Mouse (Mus musculus): ENCODE results near the gene Gpr35. TPM values are rescaled to one million over a fixed set of nuclear protein-coding genes. Genes with fewer than 3 reads are reported as not detected.

The Gpr35 gene
- polyA plus RNA-seq (2012; rRNA removed): 0.21 and 0.26 TPM in 2 replicates

DNA sequence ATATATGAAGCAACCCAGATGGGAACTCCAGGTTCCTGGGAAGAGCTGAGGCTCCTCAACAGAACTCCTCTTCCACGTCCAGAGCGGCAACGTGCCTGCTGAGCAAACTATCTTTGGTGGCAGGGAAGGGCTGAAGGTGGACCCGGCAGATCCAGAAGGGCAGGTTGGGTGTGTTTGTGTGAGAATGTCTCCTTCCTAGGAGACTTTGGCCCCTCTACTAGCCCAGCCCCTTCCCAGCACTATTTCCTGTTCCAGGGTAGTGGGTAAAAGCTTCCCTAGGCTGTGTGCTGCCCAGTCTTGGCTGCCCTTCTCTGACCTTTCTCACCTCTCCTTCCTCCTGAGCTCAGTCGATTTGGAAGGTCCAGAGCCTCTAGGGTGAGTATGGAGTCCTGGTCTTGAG, at the start of gene Gpr35:
TSS of gene Gpr35 (plus strand) at position 259 of the 400 bp plus-strand sequence.
- Histone ChIP-seq H3K4me1 (ENCODE audit: control insufficient read depth, insufficient read depth, low read length) (no peaks in the 10 kb centered on the region), H3K4me3 (ENCODE audit: insufficient read depth, low read length) (no peak within 1 kb of the TSS), H3K27ac (ENCODE audit: insufficient read depth, low read length) (no peak within 1 kb of the TSS)
- TF ChIP-seq CTCF (IDR thresholded peaks at IDR 0.05; ENCODE audit: extremely low read depth, insufficient read depth, low read length) (no peak), POLR2A (IDR thresholded peaks at IDR 0.05; ENCODE audit: extremely low read depth, insufficient read depth, low read length) (no peak)

GRCm38 (mm10) chr1:92902786-92903185, 47.9 kb upstream of the Gpr35 start, which contains the start of gene Ankmy1:
Ankmy1 (minus strand) TSS chr1:92902906.
- peak within 1 kb of the TSS; percentile 5; the same call in 1 of the 2 replicates for H3K4me3 ChIP-seq (ENCODE audit: insufficient read depth, low read length)
- H3K4me1 ChIP-seq (ENCODE audit: control insufficient read depth, insufficient read depth, low read length): peaks cover 2% of the 10 kb centered on the region; the same call in 1 of the 2 replicates
- no peak within 1 kb of the TSS for H3K27ac ChIP-seq (ENCODE audit: insufficient read depth, low read length)
- TF ChIP-seq POLR2A (IDR thresholded peaks at IDR 0.05; ENCODE audit: extremely low read depth, insufficient read depth, low read length) (peak; percentile 61; the same call in 1 of the 2 replicates), CTCF (IDR thresholded peaks at IDR 0.05; ENCODE audit: extremely low read depth, insufficient read depth, low read length) (no peak)

DNA sequence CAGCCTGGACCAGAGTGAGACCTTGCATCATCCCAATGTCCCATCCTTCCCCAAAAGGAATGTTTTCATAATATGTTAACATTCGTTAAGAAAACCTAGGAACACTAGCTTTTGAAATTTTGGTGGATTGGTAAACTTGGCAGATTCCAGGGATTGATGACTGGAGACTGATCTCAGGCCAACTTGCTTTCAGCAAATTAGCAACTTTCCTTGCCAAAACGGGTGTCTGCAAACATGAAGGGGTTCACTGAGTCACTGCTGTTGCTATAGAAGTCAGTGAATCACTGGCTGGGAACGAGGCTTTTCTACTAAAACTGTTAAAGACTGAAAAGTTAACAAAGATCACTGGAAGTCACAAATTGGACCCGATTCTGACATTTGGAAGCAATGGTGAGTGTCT, 47.0 kb upstream of the Gpr35 start:
- Histone ChIP-seq H3K4me3 (ENCODE audit: insufficient read depth, low read length) (no peak overlapping the region), H3K27ac (ENCODE audit: insufficient read depth, low read length) (no peak overlapping the region), H3K4me1 (ENCODE audit: control insufficient read depth, insufficient read depth, low read length) (peaks cover 2% of the 10 kb centered on the region; the same call in 1 of the 2 replicates)
- no peak for TF ChIP-seq POLR2A (IDR thresholded peaks at IDR 0.05; ENCODE audit: extremely low read depth, insufficient read depth, low read length)
- TF ChIP-seq CTCF (IDR thresholded peaks at IDR 0.05; ENCODE audit: extremely low read depth, insufficient read depth, low read length): no peak

DNA sequence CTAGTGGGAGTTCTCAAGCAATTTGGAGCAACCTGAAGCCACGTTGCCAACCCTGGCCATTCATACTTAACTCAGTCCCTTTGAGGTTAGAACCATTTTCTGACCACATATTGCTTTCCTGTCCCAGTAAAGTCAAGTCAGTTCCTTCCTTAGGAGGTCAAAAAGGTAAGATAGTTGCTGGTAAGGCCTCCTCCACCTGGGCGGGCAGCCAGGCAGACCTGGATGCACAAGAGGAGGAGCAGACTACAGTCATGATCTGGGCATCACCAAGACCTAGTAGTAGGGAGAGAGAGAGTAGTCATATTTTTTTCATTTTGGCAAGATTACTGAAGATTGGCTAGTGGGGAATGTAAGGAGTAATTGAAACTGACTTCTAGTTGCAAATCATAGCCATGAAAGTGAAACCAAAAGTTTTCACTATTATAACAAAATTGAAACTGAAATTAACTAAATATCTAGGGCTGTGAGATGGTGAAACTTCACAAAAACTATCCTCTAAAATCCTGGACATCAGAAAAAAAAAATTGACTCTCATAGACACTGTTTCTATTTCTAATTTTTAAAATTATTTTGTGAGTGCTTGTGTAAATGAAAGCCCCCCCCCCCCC, 44.9 kb upstream of the Gpr35 start:
- Histone ChIP-seq H3K4me3 (ENCODE audit: insufficient read depth, low read length) (no peak overlapping the region), H3K4me1 (ENCODE audit: control insufficient read depth, insufficient read depth, low read length) (peaks cover 4% of the 10 kb centered on the region; the same call in 1 of the 2 replicates), H3K27ac (ENCODE audit: insufficient read depth, low read length) (no peak overlapping the region)
- TF ChIP-seq CTCF (IDR thresholded peaks at IDR 0.05; ENCODE audit: extremely low read depth, insufficient read depth, low read length) (no peak), POLR2A (IDR thresholded peaks at IDR 0.05; ENCODE audit: extremely low read depth, insufficient read depth, low read length) (no peak)

DNA sequence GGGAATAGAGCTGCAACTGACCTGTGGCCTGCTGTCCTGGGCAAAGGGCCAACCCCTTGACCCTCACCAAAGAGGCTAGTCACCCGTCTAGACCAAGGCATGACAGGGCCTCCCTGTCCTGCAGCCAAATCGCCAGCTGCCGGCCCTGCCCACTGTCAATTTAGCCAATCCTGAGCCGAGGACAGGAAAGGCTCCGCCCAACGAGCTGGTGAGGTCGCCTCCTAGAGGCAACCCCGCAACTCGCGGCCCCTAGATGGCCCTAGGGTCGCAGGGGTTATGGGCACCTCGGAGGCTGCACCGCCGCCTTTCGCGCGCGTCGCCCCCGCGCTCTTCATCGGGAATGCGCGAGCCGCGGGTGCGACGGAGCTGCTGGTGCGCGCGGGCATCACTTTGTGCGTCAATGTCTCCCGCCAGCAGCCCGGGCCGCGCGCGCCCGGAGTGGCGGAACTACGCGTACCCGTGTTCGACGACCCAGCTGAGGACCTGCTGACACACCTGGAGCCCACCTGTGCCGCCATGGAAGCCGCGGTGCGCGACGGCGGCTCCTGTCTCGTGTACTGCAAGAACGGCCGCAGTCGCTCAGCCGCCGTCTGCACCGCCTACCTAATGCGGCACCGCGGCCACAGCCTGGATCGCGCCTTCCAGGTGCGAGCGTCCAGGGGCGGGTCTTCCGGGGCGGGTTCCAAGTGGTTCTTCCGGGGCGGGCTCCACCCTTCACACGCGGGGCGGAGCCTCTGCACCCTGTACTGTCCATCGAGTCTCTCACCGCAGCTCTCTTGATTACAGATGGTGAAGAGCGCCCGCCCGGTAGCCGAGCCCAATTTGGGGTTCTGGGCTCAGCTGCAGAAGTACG, 43.7 kb upstream of the Gpr35 start, which contains the start of gene Dusp28:
TSS of gene Dusp28 (plus strand) at position 203 of the 853 bp plus-strand sequence.
- TF ChIP-seq POLR2A (IDR thresholded peaks at IDR 0.05; ENCODE audit: extremely low read depth, insufficient read depth, low read length): peak; percentile 73
- TF ChIP-seq CTCF (IDR thresholded peaks at IDR 0.05; ENCODE audit: extremely low read depth, insufficient read depth, low read length): 0 out of 2 replicates have a peak, but pooled peaks have one; percentile 14
- peak within 1 kb of the TSS; percentile 96 for H3K27ac ChIP-seq (ENCODE audit: insufficient read depth, low read length)
- peaks cover 6% of the 10 kb centered on the region; the same call in 1 of the 2 replicates for H3K4me1 ChIP-seq (ENCODE audit: control insufficient read depth, insufficient read depth, low read length)
- H3K4me3 ChIP-seq (ENCODE audit: insufficient read depth, low read length): peak within 1 kb of the TSS; percentile 57

DNA sequence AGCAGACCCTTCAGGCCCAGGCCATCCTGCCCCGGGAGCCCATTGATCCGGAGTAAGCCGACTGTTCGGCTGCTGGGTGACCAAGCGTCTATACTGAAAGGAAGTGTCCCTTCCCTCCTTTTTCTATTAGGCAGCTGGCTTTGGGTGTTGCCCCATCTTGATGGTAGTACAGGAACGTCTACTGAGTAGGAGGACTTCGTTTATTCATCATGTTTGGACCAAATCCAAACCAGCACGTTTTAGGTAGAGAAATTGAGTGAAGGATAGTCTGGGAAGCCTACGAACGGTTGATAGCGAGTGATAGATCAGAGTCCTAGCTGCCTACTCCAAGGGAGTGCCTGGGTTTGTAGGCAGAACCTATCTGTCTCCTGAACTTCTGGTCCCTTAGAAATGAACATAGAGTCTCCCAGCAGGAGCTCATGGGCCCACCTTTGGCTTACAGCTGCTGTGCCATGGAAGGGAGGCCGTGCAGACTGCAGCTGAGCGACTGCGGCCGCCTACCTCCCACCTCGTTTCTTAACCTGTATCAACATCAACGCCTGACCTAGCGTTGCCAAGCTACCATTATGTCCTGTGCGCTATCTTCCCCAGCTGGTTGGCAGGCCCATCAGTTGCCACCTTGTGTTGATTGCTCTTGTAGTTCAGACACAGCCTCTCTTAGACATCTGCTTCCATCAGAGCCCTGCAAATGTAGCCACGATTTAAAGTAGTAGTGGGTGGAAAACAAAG, 42.9 kb upstream of the Gpr35 start:
- Histone ChIP-seq H3K27ac (ENCODE audit: insufficient read depth, low read length) (peak overlapping the region; percentile 41; the same call in 1 of the 2 replicates), H3K4me1 (ENCODE audit: control insufficient read depth, insufficient read depth, low read length) (peaks cover 9% of the 10 kb centered on the region; the same call in 1 of the 2 replicates), H3K4me3 (ENCODE audit: insufficient read depth, low read length) (peak overlapping the region; percentile 57)
- no peak for TF ChIP-seq POLR2A (IDR thresholded peaks at IDR 0.05; ENCODE audit: extremely low read depth, insufficient read depth, low read length)
- TF ChIP-seq CTCF (IDR thresholded peaks at IDR 0.05; ENCODE audit: extremely low read depth, insufficient read depth, low read length): no peak

DNA sequence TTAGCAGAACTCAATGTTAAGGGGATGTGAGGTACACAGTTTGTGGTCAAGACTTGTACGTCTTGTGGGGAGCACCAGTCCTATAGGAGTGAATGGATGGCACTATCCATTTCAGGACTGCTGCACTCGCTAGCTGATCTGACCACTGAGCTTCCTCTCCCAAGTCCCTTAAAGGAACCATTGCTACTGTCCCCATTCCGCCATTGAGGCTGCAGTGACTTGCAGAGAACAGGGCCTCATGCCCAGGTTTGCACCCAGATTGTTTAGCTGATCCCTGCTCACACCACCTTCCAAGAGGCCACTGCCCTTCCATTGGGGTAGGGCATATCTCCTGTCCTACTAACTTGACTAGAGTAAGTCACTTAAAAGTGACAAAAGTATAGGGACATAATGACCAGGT, 42.0 kb upstream of the Gpr35 start:
- no peak for TF ChIP-seq POLR2A (IDR thresholded peaks at IDR 0.05; ENCODE audit: extremely low read depth, insufficient read depth, low read length)
- no peak overlapping the region for H3K4me3 ChIP-seq (ENCODE audit: insufficient read depth, low read length)
- H3K4me1 ChIP-seq (ENCODE audit: control insufficient read depth, insufficient read depth, low read length): peaks cover 7% of the 10 kb centered on the region; the same call in 1 of the 2 replicates
- no peak overlapping the region for H3K27ac ChIP-seq (ENCODE audit: insufficient read depth, low read length)

DNA sequence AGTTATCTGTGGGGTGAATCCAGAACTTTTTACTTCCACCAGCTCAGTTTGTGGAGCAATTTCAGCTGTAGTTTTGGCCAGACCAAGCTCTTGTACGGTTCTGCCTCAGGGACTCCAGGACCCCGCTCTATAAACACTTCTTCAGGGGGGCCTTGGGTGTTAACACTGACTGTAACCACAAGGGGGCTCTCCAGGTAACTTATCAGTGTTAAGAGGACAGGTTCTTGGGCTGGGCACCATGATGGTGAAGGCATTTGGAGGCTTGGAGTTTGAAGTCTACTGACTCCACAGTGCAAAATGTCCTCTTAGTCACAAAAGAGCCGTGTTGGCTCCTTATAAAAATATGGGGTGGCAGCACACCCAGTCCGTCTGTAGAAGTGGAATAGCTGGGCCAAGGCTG, 41.6 kb upstream of the Gpr35 start:
- Histone ChIP-seq H3K4me1 (ENCODE audit: control insufficient read depth, insufficient read depth, low read length) (peaks cover 7% of the 10 kb centered on the region; the same call in 1 of the 2 replicates), H3K4me3 (ENCODE audit: insufficient read depth, low read length) (no peak overlapping the region), H3K27ac (ENCODE audit: insufficient read depth, low read length) (no peak overlapping the region)
- no peak for TF ChIP-seq CTCF (IDR thresholded peaks at IDR 0.05; ENCODE audit: extremely low read depth, insufficient read depth, low read length)
- TF ChIP-seq POLR2A (IDR thresholded peaks at IDR 0.05; ENCODE audit: extremely low read depth, insufficient read depth, low read length): no peak

Measured in cortical plate, adult 2 months (tissue).